Mouse (Mus musculus) liver, adult 2 months (tissue): Measurements from ENCODE around the gene Wdhd1. TPM values are rescaled to one million over a fixed set of nuclear protein-coding genes. Genes with fewer than 3 reads are reported as not detected.

Experiments used
- DNase-seq: peaks from one replicate; pipeline ENCODE4 v3.0.0-alpha.2; 2011; ENCODE audit warnings: low read depth, low spot score; ENCODE audit errors: extremely low read depth
- H3K27ac ChIP-seq: fragments of 200-500 bp; replicated peaks from 2 replicates; pipeline ENCODE4 v1.5.1; 2012; ENCODE audit warnings: low read depth, mild to moderate bottlenecking, control low read depth, inconsistent platforms, low read length; ENCODE audit not compliant: insufficient read depth
- H3K27me3 ChIP-seq: fragments of 200-500 bp; 2 replicates; pipeline ENCODE4 v1.6.1; 2012; ENCODE audit warnings: mild to moderate bottlenecking, moderate library complexity, low read length, inconsistent platforms; ENCODE audit not compliant: control insufficient read depth, insufficient read depth
- H3K36me3 ChIP-seq: fragments of 200-500 bp; 2 replicates; pipeline ENCODE4 v1.6.1; 2012; ENCODE audit warnings: low read length, inconsistent platforms; ENCODE audit not compliant: control insufficient read depth, insufficient read depth
- H3K4me1 ChIP-seq: fragments of 200-500 bp; 2 replicates; pipeline ENCODE4 v1.6.1; 2011; ENCODE audit warnings: low read length; ENCODE audit not compliant: control insufficient read depth, insufficient read depth
- H3K4me3 ChIP-seq: fragments of 200-500 bp; 2 replicates; pipeline ENCODE4 v1.5.1; 2011; ENCODE audit warnings: low read depth, mild to moderate bottlenecking, control low read depth, low read length, moderate library complexity; ENCODE audit not compliant: insufficient read depth
- H3K79me2 ChIP-seq: fragments of 200-500 bp; 2 replicates; pipeline ENCODE4 v1.6.1; 2012; ENCODE audit warnings: inconsistent platforms, mild to moderate bottlenecking, low read length, moderate library complexity; ENCODE audit not compliant: control insufficient read depth, insufficient read depth
- H3K9ac ChIP-seq: fragments of 200-500 bp; 2 replicates; pipeline ENCODE4 v1.6.1; 2012; ENCODE audit warnings: low read depth, mild to moderate bottlenecking, control low read depth, inconsistent platforms, low read length
- CTCF ChIP-seq: fragments of 200-500 bp; IDR thresholded peaks from 2 replicates; pipeline ENCODE4 v1.5.1; 2011; ENCODE audit warnings: low read depth, low read length, control low read depth
- POLR2A ChIP-seq: fragments of 200-500 bp; IDR thresholded peaks from 2 replicates; pipeline ENCODE4 v1.6.1; 2011; ENCODE audit warnings: low read length, control low read depth; ENCODE audit not compliant: insufficient read depth; ENCODE audit errors: extremely low read depth
- WGBS: fragments of 180-500 bp; shearing (Covaris S2); methylation state at CpG from one replicate; pipeline ENCODE4 v1.1.7; 2018; 5-methylcytosine and 5-hydroxymethylcytosine counted together
- polyA plus RNA-seq: library from polyadenylated mRNA; depleted of rRNA; stranded (reverse); fragments of >200 nt; gene quantifications from 2 replicates; pipeline ENCODE4 v1.2.3, GENCODE M21; 2012
- total RNA-seq: library from RNA; depleted of rRNA; stranded (reverse); fragments of >200 nt; gene quantifications from 2 replicates; pipeline ENCODE4 v1.2.3, GENCODE M21; 2014

Wdhd1 gene
- total and polyA plus RNA-seq, 2 experiments, result 0.21 to 1.0 TPM

DNA sequence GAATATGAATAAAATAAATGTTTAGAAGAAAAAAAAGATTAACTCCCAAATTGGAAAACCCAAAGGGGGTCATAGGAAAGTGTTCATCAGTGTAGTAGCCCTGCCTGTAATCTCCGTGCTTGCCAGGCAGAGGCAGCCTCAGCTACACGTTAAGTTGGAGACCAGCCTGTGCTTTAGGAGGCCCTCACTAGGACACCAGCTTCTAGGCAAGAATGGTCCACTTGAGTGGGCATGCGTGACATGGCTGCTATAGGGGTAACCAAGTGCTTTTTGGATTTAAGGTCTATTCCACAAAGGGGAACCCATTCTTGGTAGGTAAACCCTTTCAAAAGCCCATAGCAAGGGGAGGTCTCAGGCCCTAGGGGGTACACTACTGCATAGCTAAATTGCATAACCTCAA, 1.2 kb downstream of the Wdhd1 start:
- TF ChIP-seq CTCF (no peak), POLR2A (no peak)
- DNase-seq, result no peak
- Histone ChIP-seq H3K27me3 (no peaks in the 10 kb centered on the region), H3K4me1 (peaks cover 6% of the 10 kb centered on the region; the same call in 1 of the 2 replicates), H3K36me3 (no peaks in the 10 kb centered on the region), H3K9ac (no peak overlapping the region), H3K4me3 (no peak overlapping the region), H3K27ac (no peak overlapping the region), H3K79me2 (peaks cover 10% of the 10 kb centered on the region; the same call in 1 of the 2 replicates)
- WGBS, result 60% methylated on average over 3 of the region's 3 CpGs

DNA sequence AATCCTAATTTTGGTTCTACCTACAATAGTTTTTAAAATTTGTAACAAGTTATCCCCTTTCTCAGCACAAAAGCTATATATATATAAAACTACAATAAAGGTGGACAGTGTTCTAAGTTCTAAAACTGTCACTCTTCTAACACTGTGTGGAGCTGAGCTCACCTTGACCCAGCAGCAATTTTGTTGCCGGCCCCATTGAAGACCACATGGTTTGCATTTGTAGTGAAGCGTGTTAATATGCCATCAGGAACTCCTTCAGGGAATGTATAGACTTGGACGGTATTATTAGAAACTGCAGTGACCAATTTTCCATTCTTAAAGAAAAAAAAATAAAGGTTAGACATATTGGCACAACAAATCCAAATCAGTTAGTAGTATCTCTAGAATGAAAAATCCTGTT, 2.9 kb downstream of the Wdhd1 start:
- H3K36me3 ChIP-seq, result no peaks in the 10 kb centered on the region; the same call in 1 of the 2 replicates
- H3K27ac ChIP-seq, result no peak overlapping the region
- no peak for DNase-seq
- no peaks in the 10 kb centered on the region for H3K27me3 ChIP-seq
- peaks cover 3% of the 10 kb centered on the region; the same call in 1 of the 2 replicates for H3K79me2 ChIP-seq
- TF ChIP-seq POLR2A (no peak), CTCF (no peak)
- H3K4me1 ChIP-seq, result peaks cover 6% of the 10 kb centered on the region; the same call in 1 of the 2 replicates
- WGBS, result 96% methylated on average over 3 of the region's 3 CpGs
- H3K4me3 ChIP-seq, result no peak overlapping the region
- no peak overlapping the region for H3K9ac ChIP-seq

DNA sequence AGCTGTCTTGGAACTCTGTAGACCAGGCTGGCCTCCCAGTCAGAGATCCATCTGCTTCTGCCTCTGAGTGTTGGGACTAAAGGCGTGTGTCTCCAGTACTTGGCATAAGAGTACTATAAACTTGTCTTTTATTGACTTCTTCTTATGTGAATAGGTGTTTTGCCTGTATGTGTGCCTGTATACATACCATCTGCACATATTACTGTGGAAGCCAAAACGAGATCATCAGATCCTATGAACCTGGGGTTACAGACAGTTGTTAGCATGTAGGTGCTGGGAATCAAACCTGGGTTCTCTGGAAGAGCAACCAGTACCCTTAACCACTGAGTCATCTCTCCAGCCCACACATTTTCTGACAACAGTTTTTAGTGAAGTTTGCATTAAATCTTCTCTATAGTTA, 7.0 kb downstream of the Wdhd1 start:
- 99% methylated on average over 2 of the region's 2 CpGs for WGBS
- Histone ChIP-seq H3K79me2 (no peaks in the 10 kb centered on the region), H3K4me1 (no peaks in the 10 kb centered on the region), H3K36me3 (no peaks in the 10 kb centered on the region; the same call in none of the 2 replicates), H3K4me3 (no peak overlapping the region), H3K27me3 (no peaks in the 10 kb centered on the region), H3K9ac (no peak overlapping the region), H3K27ac (no peak overlapping the region)
- TF ChIP-seq POLR2A (no peak), CTCF (no peak)
- no peak for DNase-seq

DNA sequence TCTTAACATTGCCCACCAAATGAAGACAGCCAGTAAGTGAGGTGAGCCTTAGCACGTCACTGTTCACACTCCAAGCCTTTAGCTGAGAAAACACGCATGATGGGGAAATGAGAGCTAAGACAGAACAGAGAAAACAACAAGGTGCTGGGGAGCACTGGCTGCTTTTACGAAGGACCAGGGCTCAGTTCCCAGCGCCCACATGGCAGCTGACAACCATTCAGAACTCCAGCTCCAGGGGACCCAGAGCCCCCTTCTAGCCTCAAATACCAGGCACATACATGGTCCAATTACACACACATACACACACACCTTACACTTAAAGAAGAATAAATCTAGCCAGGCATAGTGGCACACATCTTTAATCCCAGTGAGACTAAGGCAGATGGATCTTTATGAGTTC, 7.6 kb downstream of the Wdhd1 start:
- Histone ChIP-seq H3K27ac (no peak overlapping the region), H3K79me2 (no peaks in the 10 kb centered on the region), H3K4me1 (no peaks in the 10 kb centered on the region), H3K27me3 (no peaks in the 10 kb centered on the region), H3K9ac (no peak overlapping the region), H3K36me3 (no peaks in the 10 kb centered on the region; the same call in none of the 2 replicates), H3K4me3 (no peak overlapping the region)
- DNase-seq, result no peak
- TF ChIP-seq CTCF (no peak), POLR2A (no peak)
- 100% methylated on average over 4 of the region's 4 CpGs for WGBS

DNA sequence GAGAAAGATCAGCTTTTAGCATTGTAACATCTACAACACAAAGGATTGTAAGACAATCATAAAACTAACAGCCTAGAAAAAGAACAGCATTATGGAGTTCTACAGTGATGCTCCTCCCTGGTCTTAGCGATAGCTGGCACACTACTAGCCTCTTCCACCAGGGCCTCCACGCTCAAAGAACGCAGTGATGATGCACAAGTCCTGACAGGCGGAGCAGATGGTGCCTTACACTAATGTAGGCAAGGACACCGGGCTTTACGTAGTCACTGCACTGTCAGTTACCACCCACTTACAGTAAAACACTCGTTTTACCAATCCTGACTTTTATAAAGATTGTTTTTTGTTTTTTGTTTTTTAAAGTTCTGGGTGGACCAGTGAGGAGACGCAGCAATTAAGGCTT, 10.8 kb downstream of the Wdhd1 start:
- WGBS, result 94% methylated on average over 8 of the region's 8 CpGs
- H3K4me1 ChIP-seq, result no peaks in the 10 kb centered on the region

DNA sequence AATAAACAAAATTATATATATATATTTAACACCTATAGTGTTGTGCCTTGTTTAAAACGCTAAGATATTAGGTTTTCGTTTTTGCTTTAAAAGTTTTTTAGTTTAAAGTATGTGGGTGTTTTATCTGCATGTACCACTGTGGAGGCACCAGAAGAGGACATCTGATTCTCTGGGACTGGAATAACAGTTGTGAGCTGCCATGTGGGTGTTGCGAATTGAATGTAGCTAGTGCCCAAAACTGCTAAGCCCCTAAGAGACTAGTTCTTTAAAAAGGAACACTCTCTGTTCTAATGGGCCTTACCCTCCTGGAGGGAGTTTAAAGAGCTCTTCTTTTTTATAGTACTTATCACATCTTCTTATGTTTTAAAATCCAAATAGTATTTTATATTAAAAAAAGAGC, 11.8 kb downstream of the Wdhd1 start:
- no peaks in the 10 kb centered on the region for H3K79me2 ChIP-seq
- H3K27ac ChIP-seq, result no peak overlapping the region
- 95% methylated on average over 3 of the region's 3 CpGs for whole genome bisulfite sequencing
- no peaks in the 10 kb centered on the region for H3K4me1 ChIP-seq
- H3K4me3 ChIP-seq, result no peak overlapping the region
- H3K36me3 ChIP-seq, result no peaks in the 10 kb centered on the region; the same call in none of the 2 replicates
- H3K9ac ChIP-seq, result no peak overlapping the region
- TF ChIP-seq POLR2A (no peak), CTCF (no peak)
- no peaks in the 10 kb centered on the region for H3K27me3 ChIP-seq
- DNase-seq, result no peak

More for the DNA sequence above, 10.8 kb downstream of the Wdhd1 start:
- H3K9ac ChIP-seq, result no peak overlapping the region
- H3K27me3 ChIP-seq, result no peaks in the 10 kb centered on the region
- no peak for TF ChIP-seq POLR2A
- no peak overlapping the region for H3K4me3 ChIP-seq
- no peak overlapping the region for H3K27ac ChIP-seq
- DNase-seq, result no peak
- no peaks in the 10 kb centered on the region for H3K79me2 ChIP-seq
- H3K36me3 ChIP-seq, result no peaks in the 10 kb centered on the region; the same call in none of the 2 replicates
